ENCODE assay signal across 8 mouse cellular contexts in genomic region chr7:45457204-45458060, GRCm38 (mm10). TPM values are rescaled to one million over a fixed set of nuclear protein-coding genes. Genes with fewer than 3 reads are reported as not detected.
DNase-seq lines count a peak whose midpoint lies in the region; ATAC-seq and TF ChIP-seq lines count a peak whose summit lies in the region.
"Had no signal": no experiment of that assay in that cellular context is flagged by ENCODE, and none has a peak within 500 bp of the region (broad histone marks: within the 10 kb centered on the region; RNA-seq: fewer than 3 reads in every experiment).

No protein-coding gene starts in this region.

- H3K36me3 ChIP-seq in C2C12 (ENCODE audit: control insufficient read depth, insufficient read depth) (peaks cover 41% of the 10 kb centered on the region), macrophage (ENCODE audit: inconsistent target) (peaks cover 10% of the 10 kb centered on the region; the same call in 1 of the 2 replicates)
- peaks cover 14% of the 10 kb centered on the region for H3K36me3 ChIP-seq in forebrain, embryonic 16.5 days (ENCODE audit: control insufficient read depth, insufficient read depth)
- peaks cover 46% of the 10 kb centered on the region for H3K36me3 ChIP-seq in kidney, embryonic 14.5 days (ENCODE audit: control insufficient read depth, insufficient read depth, low read length)
- H3K36me3 ChIP-seq in stomach, postnatal 0 days (ENCODE audit: control insufficient read depth, insufficient read depth, low read length) = peaks cover 19% of the 10 kb centered on the region

- ATAC-seq in forebrain, embryonic 16.5 days = no peak
- ATAC-seq in kidney, embryonic 14.5 days (ENCODE audit: low FRiP score, low TSS enrichment) = no peak
- ATAC-seq in stomach, postnatal 0 days (ENCODE audit: low FRiP score, low TSS enrichment) = peak; percentile 4; the same call in 1 of the 2 replicates
- no peak for ATAC-seq in frontal cortex, adult (ENCODE audit: low TSS enrichment)

- H3K79me2 ChIP-seq in C2C12 (ENCODE audit: control insufficient read depth, insufficient read depth) (peaks cover 32% of the 10 kb centered on the region), macrophage (ENCODE audit: inconsistent target) (peaks cover 43% of the 10 kb centered on the region)

- DNase-seq in MN1 (ENCODE audit: low spot score) = peak; percentile 55
- peak; percentile 14 for DNase-seq in stomach, postnatal 0 days (ENCODE audit: low spot score)

- peak overlapping the region; percentile 58 for H3ac ChIP-seq in C2C12 (ENCODE audit: control insufficient read depth, insufficient read length, low read depth)

- peaks cover 30% of the 10 kb centered on the region for H3K4me1 ChIP-seq in forebrain, embryonic 16.5 days (replicated peaks; ENCODE audit: control insufficient read depth, insufficient read depth, low read length)
- peaks cover 27% of the 10 kb centered on the region for H3K4me1 ChIP-seq in kidney, embryonic 14.5 days (ENCODE audit: control insufficient read depth, insufficient read depth, low read length)
- H3K4me1 ChIP-seq in stomach, postnatal 0 days (replicated peaks; ENCODE audit: control insufficient read depth, insufficient read depth) = peaks cover 7% of the 10 kb centered on the region

- H3K4me3 ChIP-seq in C2C12 (ENCODE audit: insufficient read depth, poor library complexity, severe bottlenecking) (peak overlapping the region; percentile 93), macrophage (ENCODE audit: inconsistent target) (peak overlapping the region; percentile 99)
- peak overlapping the region; percentile 53 for H3K4me3 ChIP-seq in forebrain, embryonic 16.5 days (replicated peaks; ENCODE audit: low read length)
- peak overlapping the region; percentile 76 for H3K4me3 ChIP-seq in kidney, embryonic 14.5 days (ENCODE audit: low read length)
- H3K4me3 ChIP-seq in stomach, postnatal 0 days (ENCODE audit: low read depth, low read length) = peak overlapping the region; percentile 69

- H3K79me3 ChIP-seq in C2C12 (ENCODE audit: low read depth) = peaks cover 27% of the 10 kb centered on the region

- no peaks in the 10 kb centered on the region for H3K9me3 ChIP-seq in forebrain, embryonic 16.5 days (ENCODE audit: control insufficient read depth, low read length)
- H3K9me3 ChIP-seq in kidney, embryonic 14.5 days (ENCODE audit: control insufficient read depth, low read length) = no peaks in the 10 kb centered on the region
- no peaks in the 10 kb centered on the region for H3K9me3 ChIP-seq in stomach, postnatal 0 days (ENCODE audit: control insufficient read depth, low read length)

- WGBS in forebrain, embryonic 16.5 days = 66% methylated on average over 9 of the region's 10 CpGs
- 55% methylated on average over 10 of the region's 10 CpGs for WGBS in kidney, embryonic 14.5 days
- 1% methylated on average over 7 of the region's 10 CpGs for WGBS in macrophage (ENCODE audit: missing documents)
- 39% methylated on average over 9 of the region's 10 CpGs for WGBS in stomach, postnatal 0 days

- no peak for TF ChIP-seq EP300 in stomach, postnatal 0 days (optimal IDR thresholded peaks at IDR 0.05)

- H3K27me3 ChIP-seq in C2C12 (ENCODE audit: control insufficient read depth, insufficient read depth, insufficient read length) = no peaks in the 10 kb centered on the region
- no peaks in the 10 kb centered on the region for H3K27me3 ChIP-seq in forebrain, embryonic 16.5 days (replicated peaks; ENCODE audit: control insufficient read depth, insufficient read depth, low read length)
- H3K27me3 ChIP-seq in kidney, embryonic 14.5 days (ENCODE audit: control insufficient read depth, insufficient read depth, low read length) = no peaks in the 10 kb centered on the region
- H3K27me3 ChIP-seq in stomach, postnatal 0 days (ENCODE audit: control insufficient read depth, insufficient read depth, low read length) = no peaks in the 10 kb centered on the region

- 0 out of 2 replicates have a peak overlapping the region, but pooled peaks have one; percentile 12 for H3K27ac ChIP-seq in forebrain, embryonic 16.5 days (ENCODE audit: low read length)
- peak overlapping the region; percentile 6; the same call in 1 of the 2 replicates for H3K27ac ChIP-seq in kidney, embryonic 14.5 days (ENCODE audit: low read depth, low read length)
- H3K27ac ChIP-seq in macrophage = peak overlapping the region; percentile 96
- H3K27ac ChIP-seq in stomach, postnatal 0 days (replicated peaks) = no peak overlapping the region; the same call in 1 of the 2 replicates

- peak overlapping the region; percentile 98 for H3K4me2 ChIP-seq in forebrain, embryonic 16.5 days (ENCODE audit: low read length)
- peak overlapping the region; percentile 89 for H3K4me2 ChIP-seq in kidney, embryonic 14.5 days (replicated peaks; ENCODE audit: low read depth, low read length)
- H3K4me2 ChIP-seq in stomach, postnatal 0 days (replicated peaks; ENCODE audit: low read depth) = peak overlapping the region; percentile 87

- no peak for TF ChIP-seq CTCF in C2C12 (IDR thresholded peaks at IDR 0.05; ENCODE audit: control insufficient read depth, insufficient read depth, insufficient read length)
- no peak for TF ChIP-seq CTCF in stomach, postnatal 0 days (IDR thresholded peaks at IDR 0.05; ENCODE audit: low read depth)

- peak overlapping the region; percentile 88 for H3K9ac ChIP-seq in forebrain, embryonic 16.5 days (replicated peaks; ENCODE audit: low read depth, low read length)
- H3K9ac ChIP-seq in kidney, embryonic 14.5 days (ENCODE audit: low read depth, low read length) = peak overlapping the region; percentile 83; the same call in 1 of the 2 replicates
- peak overlapping the region; percentile 74; the same call in 1 of the 2 replicates for H3K9ac ChIP-seq in stomach, postnatal 0 days (ENCODE audit: low read length)

TF ChIP-seq in C2C12, 6 proteins besides CTCF, POLR2A, EP300 and RAD21:
- TF ChIP-seq MAX (IDR thresholded peaks at IDR 0.05) (peak; percentile 23), MYOD1 (IDR thresholded peaks at IDR 0.05; ENCODE audit: control insufficient read depth, insufficient read length, low read depth) (no peak), USF1 (IDR thresholded peaks at IDR 0.05; ENCODE audit: low read depth) (peak; percentile 33), MYOG (IDR thresholded peaks at IDR 0.05; ENCODE audit: control insufficient read depth, extremely low read depth, insufficient read length) (no peak)

RNA-seq across cellular contexts. Expression of gene Ftl1, which starts 2.3 kb away (rescaled TPM):
- polyA plus RNA-seq in C2C12 (2012; fragmentation: generic; extraction: Trizol) = 14,288 TPM
- 5,701 and 5,899 TPM in 2 replicates for polyA plus RNA-seq in forebrain, embryonic 16.5 days (2015; fragmentation: Nextera tagmentation; extraction: Ambion mirVana)
- 3,941 and 4,356 TPM in 2 replicates for polyA plus RNA-seq in kidney, embryonic 14.5 days (2014; fragmentation: Nextera tagmentation; extraction: Ambion mirVana)
- total RNA-seq in macrophage (2018; cell fraction: chromatin; rRNA removed) = 1,000 to 10,000 TPM in 17 of 26 experiments, 100 to 1,000 TPM in 9; 394 to 2,185 (median 1,126) TPM
- total RNA-seq in macrophage (2018; cell fraction: cytosol; rRNA removed) = over 10,000 TPM; 22,605 to 41,733 (median 29,198) TPM
- 1,000 to 10,000 TPM; 1,882 to 6,751 (median 4,081) TPM for total RNA-seq in macrophage (2018; cell fraction: nucleus; rRNA removed)
- polyA plus RNA-seq in macrophage (2018) = 15,351 to 37,573 TPM (median 32,957 TPM) in 3 replicates
- polyA plus RNA-seq in stomach, postnatal 0 days (2015; fragmentation: Nextera tagmentation; extraction: Ambion mirVana) = 3,647 and 3,760 TPM in 2 replicates

RNA-seq across cellular contexts. Expression of gene Bax, which starts 9.3 kb away (rescaled TPM):
- polyA plus RNA-seq in C2C12 (2012; fragmentation: generic; extraction: Trizol) = 642 TPM
- 225 and 257 TPM in 2 replicates for polyA plus RNA-seq in forebrain, embryonic 16.5 days (2015; fragmentation: Nextera tagmentation; extraction: Ambion mirVana)
- polyA plus RNA-seq in kidney, embryonic 14.5 days (2014; fragmentation: Nextera tagmentation; extraction: Ambion mirVana) = 97.3 and 110 TPM in 2 replicates
- total RNA-seq in macrophage (2018; cell fraction: chromatin; rRNA removed) = 100 to 1,000 TPM in 21 of 26 experiments, 10 to 100 TPM in 5; 69.8 to 213 (median 134) TPM
- 100 to 1,000 TPM; 144 to 214 (median 171) TPM for total RNA-seq in macrophage (2018; cell fraction: cytosol; rRNA removed)
- 100 to 1,000 TPM; 106 to 261 (median 170) TPM for total RNA-seq in macrophage (2018; cell fraction: nucleus; rRNA removed)
- 72.6 to 246 TPM (median 245 TPM) in 3 replicates for polyA plus RNA-seq in macrophage (2018)
- polyA plus RNA-seq in stomach, postnatal 0 days (2015; fragmentation: Nextera tagmentation; extraction: Ambion mirVana) = 119 and 120 TPM in 2 replicates

RNA-seq across cellular contexts. Expression of gene Ruvbl2, which starts 19.5 kb away (rescaled TPM):
- polyA plus RNA-seq in C2C12 (2012; fragmentation: generic; extraction: Trizol) = 179 TPM
- 137 and 147 TPM in 2 replicates for polyA plus RNA-seq in forebrain, embryonic 16.5 days (2015; fragmentation: Nextera tagmentation; extraction: Ambion mirVana)
- polyA plus RNA-seq in kidney, embryonic 14.5 days (2014; fragmentation: Nextera tagmentation; extraction: Ambion mirVana) = 158 and 228 TPM in 2 replicates
- total RNA-seq in macrophage (2018; cell fraction: chromatin; rRNA removed) = 10 to 100 TPM in 8 of 26 experiments, 1 to 10 TPM in 18; 1.1 to 17.1 (median 8.7) TPM
- 10 to 100 TPM; 11.6 to 25.0 (median 18.3) TPM for total RNA-seq in macrophage (2018; cell fraction: cytosol; rRNA removed)
- total RNA-seq in macrophage (2018; cell fraction: nucleus; rRNA removed) = 10 to 100 TPM in 3 of 26 experiments, 1 to 10 TPM in 23; 3.4 to 16.9 (median 6.7) TPM
- 14.9 to 41.5 TPM (median 18.7 TPM) in 3 replicates for polyA plus RNA-seq in macrophage (2018)
- 46.2 and 46.7 TPM in 2 replicates for polyA plus RNA-seq in stomach, postnatal 0 days (2015; fragmentation: Nextera tagmentation; extraction: Ambion mirVana)

RNA-seq across cellular contexts. Expression of gene Gys1, which starts 22.8 kb away (rescaled TPM):
- polyA plus RNA-seq in C2C12 (2012; fragmentation: generic; extraction: Trizol) = 25.2 TPM
- polyA plus RNA-seq in forebrain, embryonic 16.5 days (2015; fragmentation: Nextera tagmentation; extraction: Ambion mirVana) = 19.9 and 21.6 TPM in 2 replicates
- 21.4 and 35.0 TPM in 2 replicates for polyA plus RNA-seq in kidney, embryonic 14.5 days (2014; fragmentation: Nextera tagmentation; extraction: Ambion mirVana)
- total RNA-seq in macrophage (2018; cell fraction: chromatin; rRNA removed) = 10 to 100 TPM in 12 of 26 experiments, 1 to 10 TPM in 14; 1.6 to 23.1 (median 8.5) TPM
- 1 to 10 TPM; 5.4 to 9.4 (median 7.9) TPM for total RNA-seq in macrophage (2018; cell fraction: cytosol; rRNA removed)
- 10 to 100 TPM in 5 of 26 experiments, 1 to 10 TPM in 21; 3.2 to 14.5 (median 7.7) TPM for total RNA-seq in macrophage (2018; cell fraction: nucleus; rRNA removed)
- 7.1 to 9.5 TPM (median 7.3 TPM) in 3 replicates for polyA plus RNA-seq in macrophage (2018)
- 10.1 and 10.6 TPM in 2 replicates for polyA plus RNA-seq in stomach, postnatal 0 days (2015; fragmentation: Nextera tagmentation; extraction: Ambion mirVana)

RNA-seq across cellular contexts. Expression of gene Tulp2, which starts 24.2 kb away (rescaled TPM):
- not detected for polyA plus RNA-seq in C2C12 (2012; fragmentation: generic; extraction: Trizol)
- polyA plus RNA-seq in forebrain, embryonic 16.5 days (2015; fragmentation: Nextera tagmentation; extraction: Ambion mirVana) = 0.12 TPM in 1 of 2 replicates, not detected in the other
- polyA plus RNA-seq in kidney, embryonic 14.5 days (2014; fragmentation: Nextera tagmentation; extraction: Ambion mirVana) = 0.64 and 0.84 TPM in 2 replicates
- total RNA-seq in macrophage (2018; cell fraction: chromatin; rRNA removed) = not detected
- under 1 TPM in 1 of 26 experiments, not detected in 25; 0.10 TPM for total RNA-seq in macrophage (2018; cell fraction: cytosol; rRNA removed)
- not detected for total RNA-seq in macrophage (2018; cell fraction: nucleus; rRNA removed)
- polyA plus RNA-seq in macrophage (2018) = not detected in 3 replicates
- 0.32 and 0.42 TPM in 2 replicates for polyA plus RNA-seq in stomach, postnatal 0 days (2015; fragmentation: Nextera tagmentation; extraction: Ambion mirVana)
- total RNA-seq: left cerebral cortex, postnatal 25 days had no signal
